Mouse (Mus musculus) small intestine, adult 2 months (tissue): ENCODE measurements at regions not wholly inside any gene's neighbourhood (a gene's known extent, or its start where the extent isn't known, plus 50 kb on each side); places are given as distances from the start of the nearest gene placed in this dataset.

Experiments
- H3K27ac ChIP-seq: fragments of 200-500 bp; 2 replicates; pipeline ENCODE4 v1.5.1; 2012; ENCODE audit warnings: low read depth, low read length, control low read depth, inconsistent platforms; ENCODE audit not compliant: insufficient read depth
- H3K27me3 ChIP-seq: fragments of 200-500 bp; 2 replicates; pipeline ENCODE4 v1.6.1; 2012; ENCODE audit warnings: mild to moderate bottlenecking, moderate library complexity, low read length, inconsistent platforms; ENCODE audit not compliant: control insufficient read depth, insufficient read depth
- H3K36me3 ChIP-seq: fragments of 200-500 bp; 2 replicates; pipeline ENCODE4 v1.6.1; 2012; ENCODE audit warnings: mild to moderate bottlenecking, low read length, control low read depth, inconsistent platforms; ENCODE audit not compliant: control insufficient read depth, insufficient read depth
- H3K4me1 ChIP-seq: fragments of 200-500 bp; 2 replicates; pipeline ENCODE4 v1.6.1; 2012; ENCODE audit warnings: low read length, inconsistent platforms, mixed read lengths; ENCODE audit not compliant: control insufficient read depth, insufficient read depth, insufficient read length
- H3K4me3 ChIP-seq: fragments of 200-500 bp; 2 replicates; pipeline ENCODE4 v1.5.1; 2012; ENCODE audit warnings: low read depth, mild to moderate bottlenecking, control low read depth, inconsistent platforms, low read length, moderate library complexity
- CTCF ChIP-seq: fragments of 200-500 bp; IDR thresholded peaks from 2 replicates; pipeline ENCODE4 v1.5.1; 2012; ENCODE audit warnings: low read depth, mild to moderate bottlenecking, control low read depth, inconsistent platforms, low read length, moderate library complexity, mixed read lengths; ENCODE audit not compliant: insufficient replicate concordance, insufficient read length; ENCODE audit errors: extremely low read depth
- POLR2A ChIP-seq: fragments of 200-500 bp; IDR thresholded peaks from 2 replicates; pipeline ENCODE4 v1.6.1; 2012; ENCODE audit warnings: low read depth, mild to moderate bottlenecking, control low read depth, inconsistent platforms, low read length, moderate library complexity
- WGBS: fragments of 180-500 bp; shearing (Covaris S2); methylation state at CpG from one replicate; pipeline ENCODE4 v1.1.7; 2018; 5-methylcytosine and 5-hydroxymethylcytosine counted together

- Histone ChIP-seq H3K36me3 (no peaks in the 10 kb centered on the region), H3K4me3 (no peak overlapping the region), H3K4me1 (peaks cover 9% of the 10 kb centered on the region; the same call in 1 of the 2 replicates), H3K27me3 (no peaks in the 10 kb centered on the region), H3K27ac (no peak overlapping the region)
- 51% methylated on average over 7 of the region's 7 CpGs for WGBS
- TF ChIP-seq POLR2A (no peak), CTCF (no peak)
These were observed 122.0 kb downstream of the Tent5c start for GRCm38 (mm10) chr3:100366884-100367840.

- TF ChIP-seq CTCF, result no peak
- TF ChIP-seq POLR2A, result no peak
- Histone ChIP-seq H3K4me3 (no peak overlapping the region), H3K4me1 (peaks cover 9% of the 10 kb centered on the region; the same call in 1 of the 2 replicates), H3K36me3 (no peaks in the 10 kb centered on the region), H3K27ac (no peak overlapping the region), H3K27me3 (no peaks in the 10 kb centered on the region)
- WGBS, result 30% methylated on average over 3 of the region's 3 CpGs
These were observed 122.7 kb downstream of the Tent5c start for GRCm38 (mm10) chr3:100366447-100366846.

DNA sequence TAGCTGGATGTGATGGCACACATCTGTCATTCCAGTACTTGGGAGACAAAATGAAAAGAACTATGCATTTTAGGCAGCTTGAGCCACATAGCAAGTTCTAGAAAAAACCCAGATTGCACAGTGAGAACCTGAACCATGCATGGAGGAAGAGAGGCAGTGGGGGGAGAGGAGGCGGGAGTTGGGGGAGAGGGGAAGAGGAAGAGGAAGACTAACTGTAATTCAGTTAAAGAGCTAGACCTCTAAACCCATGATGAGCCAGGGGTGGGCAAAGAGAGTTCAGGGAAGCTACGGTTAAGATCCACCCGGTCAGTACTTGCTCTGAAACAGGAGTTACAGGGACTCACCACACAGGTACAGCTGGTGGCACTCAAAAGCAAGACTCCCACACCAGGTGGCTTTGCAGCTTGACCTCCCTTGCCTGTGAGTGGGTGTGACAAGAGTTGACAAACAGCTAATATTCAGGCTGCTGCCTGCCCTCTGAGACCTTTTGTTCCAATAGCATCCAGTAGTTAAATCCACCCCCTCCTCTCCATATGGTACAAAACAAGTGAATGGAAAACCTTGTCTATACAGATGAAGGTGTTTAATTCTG, 123.7 kb downstream of the Tent5c start:
- Histone ChIP-seq H3K36me3 (no peaks in the 10 kb centered on the region), H3K4me3 (no peak overlapping the region), H3K27me3 (no peaks in the 10 kb centered on the region), H3K27ac (peak overlapping the region; percentile 33; the same call in 1 of the 2 replicates), H3K4me1 (peaks cover 9% of the 10 kb centered on the region; the same call in 1 of the 2 replicates)
- TF ChIP-seq POLR2A (no peak), CTCF (no peak)
- WGBS, result 33% methylated on average over 3 of the region's 3 CpGs

GRCm38 (mm10) chr3:100364706-100365105, 124.4 kb downstream of the Tent5c start:
- TF ChIP-seq CTCF (no peak), POLR2A (no peak)
- Histone ChIP-seq H3K36me3 (no peaks in the 10 kb centered on the region), H3K4me3 (no peak overlapping the region), H3K4me1 (peaks cover 10% of the 10 kb centered on the region; the same call in 1 of the 2 replicates), H3K27ac (no peak overlapping the region), H3K27me3 (no peaks in the 10 kb centered on the region)
- 80% methylated on average over 2 of the region's 2 CpGs for WGBS

DNA sequence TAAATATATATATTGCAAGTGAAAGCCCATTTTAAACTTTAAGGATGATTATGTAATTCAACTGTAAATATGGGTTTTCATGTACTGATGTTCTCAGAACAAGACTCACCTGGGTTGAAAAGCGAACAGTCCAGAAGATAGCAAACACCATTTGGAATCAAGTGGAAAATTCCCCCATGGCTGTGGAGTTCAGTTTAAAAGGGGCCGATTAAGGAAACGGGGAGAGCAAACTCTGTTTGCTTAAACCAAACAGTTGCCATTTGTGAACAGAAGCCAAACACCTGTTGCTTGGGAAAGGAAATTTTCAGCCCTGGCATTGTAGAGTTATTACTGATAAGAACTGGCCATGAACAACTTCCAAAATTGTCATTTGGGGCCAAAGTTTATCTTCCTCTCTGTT, 126.1 kb downstream of the Tent5c start:
- no peak overlapping the region for H3K4me3 ChIP-seq
- no peaks in the 10 kb centered on the region for H3K27me3 ChIP-seq
- H3K4me1 ChIP-seq, result peaks cover 12% of the 10 kb centered on the region; the same call in 1 of the 2 replicates
- no peaks in the 10 kb centered on the region for H3K36me3 ChIP-seq
- TF ChIP-seq CTCF, result no peak
- no peak for TF ChIP-seq POLR2A
- H3K27ac ChIP-seq, result no peak overlapping the region
- WGBS, result 22% methylated on average over 3 of the region's 3 CpGs

GRCm38 (mm10) chr3:100360019-100360418, 129.1 kb downstream of the Tent5c start:
- 81% methylated on average over 3 of the region's 3 CpGs for WGBS
- Histone ChIP-seq H3K4me1 (peaks cover 3% of the 10 kb centered on the region; the same call in 1 of the 2 replicates), H3K27ac (no peak overlapping the region), H3K36me3 (no peaks in the 10 kb centered on the region), H3K4me3 (no peak overlapping the region), H3K27me3 (no peaks in the 10 kb centered on the region)
- TF ChIP-seq POLR2A (no peak), CTCF (no peak)

DNA sequence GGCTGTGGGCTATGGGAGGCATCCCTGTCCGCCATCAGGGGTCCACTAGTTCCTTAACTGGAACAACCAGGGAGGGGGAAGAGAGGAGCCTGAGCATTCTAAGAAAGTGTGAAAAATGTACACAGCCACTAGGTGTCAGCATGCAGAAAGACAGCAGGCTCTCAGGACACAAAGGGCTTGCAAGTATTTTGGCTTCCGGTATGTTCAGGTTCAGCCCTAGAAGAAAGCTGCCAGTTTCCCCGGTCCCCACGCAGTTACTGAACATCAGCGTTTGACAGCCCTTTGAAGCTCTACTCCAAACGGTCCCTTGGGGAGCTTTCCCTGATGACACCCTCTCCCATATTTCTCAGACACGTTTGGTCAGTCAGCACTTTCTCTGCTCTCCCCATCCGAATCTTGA, 130.1 kb downstream of the Tent5c start:
- H3K36me3 ChIP-seq, result no peaks in the 10 kb centered on the region
- TF ChIP-seq CTCF (peak; percentile 40; the same call in 1 of the 2 replicates), POLR2A (no peak)
- peak overlapping the region; percentile 30 for H3K4me3 ChIP-seq
- peaks cover 3% of the 10 kb centered on the region; the same call in 1 of the 2 replicates for H3K4me1 ChIP-seq
- H3K27me3 ChIP-seq, result no peaks in the 10 kb centered on the region
- 16% methylated on average over 8 of the region's 8 CpGs for WGBS
- H3K27ac ChIP-seq, result peak overlapping the region; percentile 63
